Mouse (Mus musculus): ENCODE data around the gene Eml6. TPM values are rescaled to one million over a fixed set of nuclear protein-coding genes. Genes with fewer than 3 reads are reported as not detected.

Eml6 gene
- polyA plus RNA-seq, 1 experiment: not detected

GRCm38 (mm10) chr11:29786583-29787219 lies 239.1 kb downstream of the Eml6 start:
- no peak overlapping the region for H3K27ac ChIP-seq (ENCODE audit: insufficient read depth, low read depth, low read length)
- no peak for TF ChIP-seq POLR2A (IDR thresholded peaks at IDR 0.05; ENCODE audit: insufficient read depth, low read depth, low read length)
- TF ChIP-seq CTCF (IDR thresholded peaks at IDR 0.05; ENCODE audit: insufficient read depth, low read depth, low read length): no peak
- WGBS: 75% methylated on average over 6 of the region's 6 CpGs
- H3K4me3 ChIP-seq (ENCODE audit: insufficient read depth, low read depth, low read length): no peak overlapping the region
- H3K4me1 ChIP-seq (ENCODE audit: control insufficient read depth, insufficient read depth, low read length): peaks cover 11% of the 10 kb centered on the region

GRCm38 (mm10) chr11:29779409-29780026 lies 246.3 kb downstream of the Eml6 start:
- 60% methylated on average over 2 of the region's 2 CpGs for WGBS
- H3K4me1 ChIP-seq (ENCODE audit: control insufficient read depth, insufficient read depth, low read length): peaks cover 6% of the 10 kb centered on the region; the same call in 1 of the 2 replicates
- TF ChIP-seq POLR2A (IDR thresholded peaks at IDR 0.05; ENCODE audit: insufficient read depth, low read depth, low read length) (no peak), CTCF (IDR thresholded peaks at IDR 0.05; ENCODE audit: insufficient read depth, low read depth, low read length) (no peak)
- no peak overlapping the region for H3K4me3 ChIP-seq (ENCODE audit: insufficient read depth, low read depth, low read length)
- H3K27ac ChIP-seq (ENCODE audit: insufficient read depth, low read depth, low read length): no peak overlapping the region

- Histone ChIP-seq H3K4me1 (ENCODE audit: control insufficient read depth, insufficient read depth, low read length) (peaks cover 10% of the 10 kb centered on the region; the same call in 1 of the 2 replicates), H3K4me3 (ENCODE audit: insufficient read depth, low read depth, low read length) (no peak overlapping the region), H3K27ac (ENCODE audit: insufficient read depth, low read depth, low read length) (no peak overlapping the region)
- WGBS: 79% methylated on average over 3 of the region's 3 CpGs
- TF ChIP-seq POLR2A (IDR thresholded peaks at IDR 0.05; ENCODE audit: insufficient read depth, low read depth, low read length) (no peak), CTCF (IDR thresholded peaks at IDR 0.05; ENCODE audit: insufficient read depth, low read depth, low read length) (no peak)
Measured at GRCm38 (mm10) chr11:29778936-29779335, 246.9 kb downstream of the Eml6 start.

GRCm38 (mm10) chr11:29777964-29778363 lies 247.9 kb downstream of the Eml6 start:
- no peak overlapping the region for H3K27ac ChIP-seq (ENCODE audit: insufficient read depth, low read depth, low read length)
- H3K4me3 ChIP-seq (ENCODE audit: insufficient read depth, low read depth, low read length): no peak overlapping the region
- H3K4me1 ChIP-seq (ENCODE audit: control insufficient read depth, insufficient read depth, low read length): peaks cover 10% of the 10 kb centered on the region; the same call in 1 of the 2 replicates
- TF ChIP-seq POLR2A (IDR thresholded peaks at IDR 0.05; ENCODE audit: insufficient read depth, low read depth, low read length) (no peak), CTCF (IDR thresholded peaks at IDR 0.05; ENCODE audit: insufficient read depth, low read depth, low read length) (no peak)

GRCm38 (mm10) chr11:29774760-29775159 lies 251.1 kb downstream of the Eml6 start:
- Histone ChIP-seq H3K4me1 (ENCODE audit: control insufficient read depth, insufficient read depth, low read length) (peaks cover 6% of the 10 kb centered on the region; the same call in 1 of the 2 replicates), H3K4me3 (ENCODE audit: insufficient read depth, low read depth, low read length) (no peak overlapping the region), H3K27ac (ENCODE audit: insufficient read depth, low read depth, low read length) (0 out of 2 replicates have a peak overlapping the region, but pooled peaks have one; percentile 37)
- TF ChIP-seq CTCF (IDR thresholded peaks at IDR 0.05; ENCODE audit: insufficient read depth, low read depth, low read length): no peak
- TF ChIP-seq POLR2A (IDR thresholded peaks at IDR 0.05; ENCODE audit: insufficient read depth, low read depth, low read length): no peak
- WGBS: 81% methylated on average over 2 of the region's 2 CpGs

- WGBS: 65% methylated on average over 2 of the region's 2 CpGs
- H3K4me3 ChIP-seq (ENCODE audit: insufficient read depth, low read depth, low read length): no peak overlapping the region
- TF ChIP-seq POLR2A (IDR thresholded peaks at IDR 0.05; ENCODE audit: insufficient read depth, low read depth, low read length) (no peak), CTCF (IDR thresholded peaks at IDR 0.05; ENCODE audit: insufficient read depth, low read depth, low read length) (no peak)
- peaks cover 6% of the 10 kb centered on the region; the same call in 1 of the 2 replicates for H3K4me1 ChIP-seq (ENCODE audit: control insufficient read depth, insufficient read depth, low read length)
- H3K27ac ChIP-seq (ENCODE audit: insufficient read depth, low read depth, low read length): 0 out of 2 replicates have a peak overlapping the region, but pooled peaks have one; percentile 37
Measured at GRCm38 (mm10) chr11:29774296-29774695, 251.5 kb downstream of the Eml6 start.

- Histone ChIP-seq H3K4me3 (ENCODE audit: insufficient read depth, low read depth, low read length) (no peak overlapping the region), H3K4me1 (ENCODE audit: control insufficient read depth, insufficient read depth, low read length) (0 out of 2 replicates have a peak, but pooled peaks cover 4% of the 10 kb centered on the region), H3K27ac (ENCODE audit: insufficient read depth, low read depth, low read length) (no peak overlapping the region)
- WGBS: 17% methylated on average over 1 of the region's 1 CpGs
- TF ChIP-seq CTCF (IDR thresholded peaks at IDR 0.05; ENCODE audit: insufficient read depth, low read depth, low read length) (no peak), POLR2A (IDR thresholded peaks at IDR 0.05; ENCODE audit: insufficient read depth, low read depth, low read length) (no peak)
Measured at GRCm38 (mm10) chr11:29772279-29772678, 253.6 kb downstream of the Eml6 start.

- TF ChIP-seq CTCF (IDR thresholded peaks at IDR 0.05; ENCODE audit: insufficient read depth, low read depth, low read length) (no peak), POLR2A (IDR thresholded peaks at IDR 0.05; ENCODE audit: insufficient read depth, low read depth, low read length) (no peak)
- H3K4me1 ChIP-seq (ENCODE audit: control insufficient read depth, insufficient read depth, low read length): peaks cover 6% of the 10 kb centered on the region; the same call in 1 of the 2 replicates
- 75% methylated on average over 3 of the region's 3 CpGs for WGBS
- no peak overlapping the region for H3K27ac ChIP-seq (ENCODE audit: insufficient read depth, low read depth, low read length)
- H3K4me3 ChIP-seq (ENCODE audit: insufficient read depth, low read depth, low read length): no peak overlapping the region
Measured at GRCm38 (mm10) chr11:29770666-29771400, 255.0 kb downstream of the Eml6 start.

- Histone ChIP-seq H3K27ac (ENCODE audit: insufficient read depth, low read depth, low read length) (no peak overlapping the region), H3K4me1 (ENCODE audit: control insufficient read depth, insufficient read depth, low read length) (peaks cover 2% of the 10 kb centered on the region), H3K4me3 (ENCODE audit: insufficient read depth, low read depth, low read length) (no peak overlapping the region)
- TF ChIP-seq POLR2A (IDR thresholded peaks at IDR 0.05; ENCODE audit: insufficient read depth, low read depth, low read length) (no peak), CTCF (IDR thresholded peaks at IDR 0.05; ENCODE audit: insufficient read depth, low read depth, low read length) (no peak)
Measured at GRCm38 (mm10) chr11:29768523-29768922, 257.3 kb downstream of the Eml6 start.
